Mouse (Mus musculus) heart, postnatal 36 days (tissue): ENCODE data around the gene Arl13b. TPM values are rescaled to one million over a fixed set of nuclear protein-coding genes. Genes with fewer than 3 reads are reported as not detected.

Experiments used
- microRNA-seq, 2 experiments: library from miRNA; unstranded; fragments of <30 nt; microRNA quantifications; one replicate each; pipeline ENCODE4 v1.2.0; 2021; ENCODE audit warnings: borderline number of aligned reads in 2 of 2
- total RNA-seq, 2 experiments: library from RNA; stranded (reverse); gene quantifications; 2 replicates each; pipeline ENCODE4 v1.2.3; 2021

Arl13b gene
- total RNA-seq, 2 experiments from 2014 or later = 8.2 to 10.0 TPM

Small RNA genes lying within 50 kb of the gene (microRNA-seq; reads per million reads assigned to microRNA genes)
- 0 reads per million in 2 experiments for gene Gm25986

Other genes starting within 250 kb of the Arl13b start
- 1 to 10 TPM; 7.6 to 7.8 TPM for gene Nsun3, start 60.2 kb downstream of the Arl13b start, total RNA-seq
- gene Stx19, start 32.4 kb downstream of the Arl13b start, total RNA-seq = not detected
- gene Pros1, start 7.3 kb upstream of the Arl13b start, total RNA-seq = 10 to 100 TPM; 18.5 to 21.1 TPM